Mouse (Mus musculus): ENCODE results near the gene Hecw2.

DNA sequence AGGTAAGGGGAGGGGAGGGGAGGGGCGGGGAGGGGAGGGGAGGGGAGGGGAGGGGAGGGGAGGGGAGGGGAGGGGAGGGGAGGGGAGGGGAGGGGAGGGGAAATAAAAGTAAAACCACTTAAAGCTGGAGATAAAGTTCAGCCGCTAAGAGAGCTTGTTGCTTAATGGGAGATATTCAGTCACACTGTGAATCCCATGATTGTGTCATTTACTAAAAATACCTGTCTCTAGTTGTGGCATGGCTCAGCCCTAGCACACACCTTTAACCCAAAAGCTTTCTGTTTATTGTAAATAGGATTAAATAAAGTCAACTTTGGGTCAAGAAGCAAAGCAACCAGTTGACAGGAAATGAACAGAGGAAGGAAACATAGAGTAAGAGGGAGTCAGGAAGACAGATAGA, 14.3 kb downstream of the Hecw2 start:
- TF ChIP-seq CTCF (IDR thresholded peaks at IDR 0.05; ENCODE audit: low read depth), result no peak
- no peak for TF ChIP-seq EP300 (optimal IDR thresholded peaks at IDR 0.05)
